Mouse (Mus musculus) heart, embryonic 11.5 days (tissue): ENCODE results near the gene Nelfb. TPM values are rescaled to one million over a fixed set of nuclear protein-coding genes. Genes with fewer than 3 reads are reported as not detected.

Source experiments
- ATAC-seq: fragments of 200-750 bp; cut with Nextera tagmentation; replicated peaks from 2 replicates; pipeline ENCODE4 v1.8.0; 2017; ENCODE audit warnings: moderate library complexity; ENCODE audit not compliant: insufficient number of reproducible peaks, low FRiP score, low TSS enrichment
- H3K27ac ChIP-seq: fragments of 300-500 bp; sonication (generic); 2 replicates; pipeline ENCODE4 v1.5.1; 2014; ENCODE audit warnings: mild to moderate bottlenecking, low read depth, low read length
- H3K27me3 ChIP-seq: fragments of 300-500 bp; sonication (generic); 2 replicates; pipeline ENCODE4 v1.6.1; 2014; ENCODE audit warnings: mild to moderate bottlenecking, low read length, mixed read lengths; ENCODE audit not compliant: control insufficient read depth, insufficient read depth
- H3K36me3 ChIP-seq: fragments of 300-500 bp; sonication (generic); 2 replicates; pipeline ENCODE4 v1.6.1; 2014; ENCODE audit warnings: mild to moderate bottlenecking, low read length, moderate library complexity, mixed read lengths; ENCODE audit not compliant: control insufficient read depth, insufficient read depth
- H3K4me1 ChIP-seq: fragments of 300-500 bp; sonication (generic); 2 replicates; pipeline ENCODE4 v1.6.1; 2014; ENCODE audit warnings: low read length; ENCODE audit not compliant: control insufficient read depth, insufficient read depth
- H3K4me2 ChIP-seq: fragments of 300-500 bp; sonication (generic); 2 replicates; pipeline ENCODE4 v1.6.1; 2014; ENCODE audit warnings: mild to moderate bottlenecking, moderate library complexity
- H3K4me3 ChIP-seq: fragments of 300-500 bp; sonication (generic); 2 replicates; pipeline ENCODE4 v1.5.1; 2014; ENCODE audit warnings: low read depth, low read length
- H3K9ac ChIP-seq: fragments of 300-500 bp; sonication (generic); 2 replicates; pipeline ENCODE4 v1.6.1; 2014; ENCODE audit warnings: mild to moderate bottlenecking, low read depth, low read length, moderate library complexity
- H3K9me3 ChIP-seq: fragments of 300-500 bp; sonication (generic); replicated peaks from 2 replicates; pipeline ENCODE4 v1.6.1; 2016; ENCODE audit warnings: low read length; ENCODE audit not compliant: control insufficient read depth
- WGBS: fragments of 180-500 bp; shearing (Covaris S2); extraction: QIAGEN DNeasy Blood & Tissue Kit; methylation state at CpG from one replicate; pipeline ENCODE4 v1.1.7; 2014; ENCODE audit not compliant: insufficient replicate concordance; 5-methylcytosine and 5-hydroxymethylcytosine counted together
- polyA plus RNA-seq: library from polyadenylated mRNA; unstranded; fragments of >200 nt; fragmentation: Nextera tagmentation; extraction: Ambion mirVana; gene quantifications from 2 replicates; pipeline ENCODE4 v1.2.1, GENCODE M21; 2014

The Nelfb gene
- polyA plus RNA-seq, 1 experiment from 2014 or later: 62.9 TPM

GRCm38 (mm10) chr2:25217666-25218065 lies 6.4 kb upstream of the Nelfb start:
- H3K4me3 ChIP-seq: no peak overlapping the region
- no peak overlapping the region for H3K9ac ChIP-seq
- no peaks in the 10 kb centered on the region for H3K4me1 ChIP-seq
- WGBS: 49% methylated on average over 2 of the region's 2 CpGs
- no peak overlapping the region for H3K4me2 ChIP-seq
- ATAC-seq: no peak
- H3K36me3 ChIP-seq: no peaks in the 10 kb centered on the region
- H3K9me3 ChIP-seq: no peaks in the 10 kb centered on the region
- H3K27me3 ChIP-seq: peaks cover 7% of the 10 kb centered on the region; the same call in 1 of the 2 replicates
- no peak overlapping the region for H3K27ac ChIP-seq

GRCm38 (mm10) chr2:25214444-25214843 lies 3.2 kb upstream of the Nelfb start, which contains the start of gene Stpg3:
TSS of gene Stpg3 (minus strand) at chr2:25214637.
- Histone ChIP-seq H3K9ac (no peak within 1 kb of the TSS), H3K4me3 (no peak within 1 kb of the TSS), H3K27ac (no peak within 1 kb of the TSS), H3K9me3 (no peaks in the 10 kb centered on the region), H3K36me3 (no peaks in the 10 kb centered on the region), H3K4me2 (no peak within 1 kb of the TSS), H3K27me3 (peaks cover 8% of the 10 kb centered on the region; the same call in 1 of the 2 replicates), H3K4me1 (peaks cover 11% of the 10 kb centered on the region)
- ATAC-seq: no peak
- 72% methylated on average over 3 of the region's 3 CpGs for WGBS

- WGBS: 54% methylated on average over 23 of the region's 23 CpGs
- ATAC-seq: no peak
Measured at GRCm38 (mm10) chr2:25213266-25213865, 2.1 kb upstream of the Nelfb start.

DNA sequence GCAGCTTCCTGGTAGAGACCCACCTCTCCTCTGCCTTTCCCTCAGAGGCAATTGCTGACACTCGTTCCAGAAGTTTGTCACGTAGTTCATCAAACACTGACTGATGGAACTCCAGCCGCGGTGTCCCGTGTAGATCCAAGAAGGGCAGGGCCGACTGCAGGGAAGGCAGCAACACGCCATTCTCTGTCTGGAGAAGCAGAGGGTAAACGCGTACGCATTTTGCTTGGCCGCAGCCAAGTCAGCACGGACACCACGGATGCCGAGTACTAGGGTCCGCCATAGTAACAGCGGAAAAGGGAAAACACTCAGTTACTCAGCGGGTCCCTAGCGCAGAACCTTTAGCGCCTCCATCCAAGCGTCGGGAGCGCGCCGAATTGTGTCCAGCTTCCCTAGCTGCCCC lies 603 bp downstream of the Nelfb start:
- peaks cover 8% of the 10 kb centered on the region; the same call in 1 of the 2 replicates for H3K27me3 ChIP-seq
- H3K9me3 ChIP-seq: no peaks in the 10 kb centered on the region
- H3K36me3 ChIP-seq: peaks cover 11% of the 10 kb centered on the region
- peak overlapping the region; percentile 92 for H3K4me2 ChIP-seq
- H3K9ac ChIP-seq: peak overlapping the region; percentile 95
- ATAC-seq: peak; percentile 24
- H3K4me1 ChIP-seq: peaks cover 11% of the 10 kb centered on the region
- WGBS: 1% methylated on average over 24 of the region's 24 CpGs
- H3K27ac ChIP-seq: peak overlapping the region; percentile 82
- H3K4me3 ChIP-seq: peak overlapping the region; percentile 94

More at GRCm38 (mm10) chr2:25213266-25213865, 2.1 kb upstream of the Nelfb start:
- no peak overlapping the region for H3K4me2 ChIP-seq
- no peaks in the 10 kb centered on the region; the same call in 1 of the 2 replicates for H3K36me3 ChIP-seq
- H3K27me3 ChIP-seq: peaks cover 8% of the 10 kb centered on the region; the same call in 1 of the 2 replicates
- H3K4me1 ChIP-seq: peaks cover 11% of the 10 kb centered on the region
- no peak overlapping the region for H3K27ac ChIP-seq
- H3K4me3 ChIP-seq: no peak overlapping the region
- H3K9me3 ChIP-seq: no peaks in the 10 kb centered on the region
- no peak overlapping the region for H3K9ac ChIP-seq

DNA sequence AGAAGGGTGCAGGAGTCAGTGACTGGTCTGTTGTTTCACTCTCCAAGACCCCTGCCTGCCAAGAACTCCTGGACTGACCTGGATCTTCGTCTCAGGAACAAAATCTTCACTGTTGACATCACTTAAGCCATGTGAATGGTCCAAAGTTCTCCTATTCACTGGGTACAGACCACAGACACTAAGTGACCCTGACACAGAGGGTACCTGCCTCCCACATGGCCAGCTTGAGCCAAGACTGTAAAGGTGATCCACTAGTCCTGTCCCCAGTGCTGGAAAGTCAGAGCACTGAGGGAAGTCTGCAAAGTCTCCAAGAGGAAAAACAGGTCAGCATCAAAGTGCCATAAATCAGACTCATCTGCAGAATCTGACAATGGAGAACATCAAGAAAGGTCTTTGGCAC lies 3.7 kb downstream of the Nelfb start:
- Histone ChIP-seq H3K27ac (no peak overlapping the region), H3K36me3 (peaks cover 28% of the 10 kb centered on the region), H3K4me3 (no peak overlapping the region), H3K4me2 (no peak overlapping the region), H3K4me1 (peaks cover 11% of the 10 kb centered on the region), H3K9ac (no peak overlapping the region), H3K27me3 (0 out of 2 replicates have a peak, but pooled peaks cover under 1% of the 10 kb centered on the region), H3K9me3 (no peaks in the 10 kb centered on the region)
- 74% methylated on average over 1 of the region's 1 CpGs for WGBS
- ATAC-seq: no peak

- Histone ChIP-seq H3K9ac (no peak overlapping the region), H3K27me3 (no peaks in the 10 kb centered on the region), H3K27ac (no peak overlapping the region), H3K36me3 (peaks cover 48% of the 10 kb centered on the region), H3K4me2 (no peak overlapping the region), H3K4me3 (no peak overlapping the region), H3K9me3 (no peaks in the 10 kb centered on the region), H3K4me1 (no peaks in the 10 kb centered on the region)
- no peak for ATAC-seq
- 66% methylated on average over 4 of the region's 4 CpGs for WGBS
Measured at GRCm38 (mm10) chr2:25203631-25204214, 7.6 kb downstream of the Nelfb start.

- ATAC-seq: no peak
- peaks cover 37% of the 10 kb centered on the region for H3K36me3 ChIP-seq
- H3K9ac ChIP-seq: no peak overlapping the region
- no peak overlapping the region for H3K4me3 ChIP-seq
- 96% methylated on average over 2 of the region's 2 CpGs for WGBS
- H3K4me1 ChIP-seq: peaks cover 10% of the 10 kb centered on the region
- H3K4me2 ChIP-seq: no peak overlapping the region
- peaks cover 7% of the 10 kb centered on the region for H3K27me3 ChIP-seq
- H3K9me3 ChIP-seq: no peaks in the 10 kb centered on the region
- no peak overlapping the region for H3K27ac ChIP-seq
Measured at GRCm38 (mm10) chr2:25200631-25201030, 10.7 kb downstream of the Nelfb start.

DNA sequence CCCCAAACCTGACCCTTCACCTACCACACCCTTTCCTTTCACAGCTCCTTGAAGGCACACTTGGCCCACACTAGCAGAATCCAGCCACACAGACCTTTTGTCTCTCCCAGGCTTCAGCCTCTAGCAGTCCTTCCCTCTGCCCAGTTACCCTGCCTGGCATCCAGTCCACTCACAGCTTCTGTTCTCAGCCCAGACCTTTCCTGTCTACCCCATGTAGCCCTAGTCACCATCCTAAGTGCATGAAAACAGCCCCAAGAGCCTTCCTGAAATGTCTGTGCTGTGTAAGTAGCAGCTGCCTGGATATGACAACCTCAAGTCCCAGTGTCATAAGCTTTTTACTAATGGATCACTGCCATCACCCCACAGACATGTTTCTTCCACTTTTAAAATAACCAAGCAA lies 13.3 kb downstream of the Nelfb start:
- H3K27ac ChIP-seq: no peak overlapping the region
- H3K27me3 ChIP-seq: peaks cover 21% of the 10 kb centered on the region
- no peaks in the 10 kb centered on the region for H3K9me3 ChIP-seq
- peaks cover 23% of the 10 kb centered on the region for H3K36me3 ChIP-seq
- ATAC-seq: no peak
- no peak overlapping the region for H3K4me3 ChIP-seq
- H3K9ac ChIP-seq: no peak overlapping the region
- peaks cover 31% of the 10 kb centered on the region for H3K4me1 ChIP-seq
- no peak overlapping the region for H3K4me2 ChIP-seq

DNA sequence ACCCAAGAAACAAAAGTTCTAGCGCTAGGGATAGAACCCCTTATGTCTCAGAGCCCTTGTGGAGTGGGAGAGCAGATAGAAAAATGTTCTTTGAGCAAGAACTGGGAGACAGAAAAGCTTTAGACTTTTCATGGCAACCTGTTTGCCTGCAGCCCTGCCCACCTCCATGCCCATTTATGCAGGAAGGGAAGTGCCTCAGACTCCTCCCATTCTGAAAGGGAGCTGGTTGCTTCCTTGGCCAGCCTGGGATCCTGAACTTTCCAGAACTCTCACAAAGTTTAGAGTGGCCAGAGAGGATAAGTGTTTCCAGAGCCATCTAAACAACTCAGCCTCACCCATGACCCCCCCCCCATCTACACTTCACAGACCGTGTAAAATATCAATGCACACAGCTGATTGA lies 14.1 kb downstream of the Nelfb start:
- Histone ChIP-seq H3K27ac (peak overlapping the region; percentile 70), H3K4me3 (no peak overlapping the region), H3K4me2 (peak overlapping the region; percentile 76), H3K36me3 (peaks cover 16% of the 10 kb centered on the region), H3K27me3 (peaks cover 21% of the 10 kb centered on the region), H3K4me1 (peaks cover 32% of the 10 kb centered on the region), H3K9me3 (no peaks in the 10 kb centered on the region), H3K9ac (peak overlapping the region; percentile 16; the same call in 1 of the 2 replicates)
- WGBS: 15% methylated on average over 2 of the region's 2 CpGs
- ATAC-seq: no peak
